Mouse (Mus musculus) lung, postnatal 10 days (tissue): ENCODE results near the gene Exosc3.

ENCODE experiments used
- DNase-seq: peaks from one replicate; pipeline ENCODE4 v3.0.0; 2021

The Exosc3 gene

DNA sequence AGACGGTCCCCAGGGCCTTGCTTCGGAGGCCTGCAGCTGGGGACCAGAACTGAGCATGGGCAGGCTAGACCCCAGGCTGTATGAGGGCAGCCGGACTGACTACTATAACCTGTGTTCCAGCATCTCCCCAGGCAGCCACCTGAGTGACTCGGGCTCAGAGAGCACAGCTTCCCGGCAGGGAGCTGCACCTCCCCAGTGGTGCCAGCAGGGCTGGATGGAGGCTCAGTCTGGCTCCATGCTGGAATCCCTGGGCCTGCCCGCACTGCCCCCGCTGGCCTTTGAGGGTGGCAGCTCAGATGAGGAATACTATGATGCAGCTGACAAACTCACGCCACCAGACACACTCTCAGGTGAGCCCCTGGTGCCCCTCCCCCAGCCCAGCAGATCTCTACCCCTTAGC, 63.2 kb downstream of the Exosc3 start:
- no peak for DNase-seq

DNA sequence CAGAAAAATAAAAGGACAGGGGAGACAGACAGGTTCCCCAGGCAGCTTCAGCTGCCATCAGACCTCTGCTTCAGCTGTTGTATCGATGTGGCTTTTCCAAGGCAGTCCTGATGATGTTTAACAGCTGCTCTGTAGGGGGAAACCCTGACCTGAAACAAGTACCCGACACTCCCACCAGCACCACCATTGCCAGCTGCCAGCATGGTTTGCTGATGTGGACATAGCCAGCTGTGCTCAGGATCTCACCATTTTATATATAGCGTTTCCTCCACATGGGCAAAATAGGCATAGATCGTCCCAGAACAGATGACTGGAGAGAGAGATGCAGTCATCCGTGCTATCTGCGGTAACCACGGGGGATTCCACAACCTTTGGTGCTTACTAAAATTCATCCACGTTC, 66.8 kb downstream of the Exosc3 start:
- no peak for DNase-seq

DNA sequence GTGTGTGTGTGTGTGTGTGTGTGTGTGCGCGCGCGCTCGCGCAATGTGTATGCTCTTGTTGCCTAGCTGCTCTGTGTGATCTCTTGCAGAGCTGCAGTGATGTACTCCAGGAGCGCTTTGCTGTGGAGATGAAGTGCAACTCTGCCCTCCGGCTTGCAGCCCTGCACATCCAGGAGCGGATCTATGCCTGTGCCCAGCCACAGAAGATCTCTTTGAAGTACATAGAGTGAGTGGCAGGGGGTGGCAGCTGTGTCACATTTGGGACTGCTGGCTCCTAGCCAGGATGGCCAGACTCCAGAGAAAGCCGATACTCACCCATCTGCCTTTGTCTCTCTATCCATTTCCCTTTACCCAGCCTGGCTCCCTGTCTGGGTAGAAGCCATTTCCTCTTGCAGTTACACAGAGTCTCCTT, 71.5 kb downstream of the Exosc3 start:
- peak; percentile 52 for DNase-seq

DNA sequence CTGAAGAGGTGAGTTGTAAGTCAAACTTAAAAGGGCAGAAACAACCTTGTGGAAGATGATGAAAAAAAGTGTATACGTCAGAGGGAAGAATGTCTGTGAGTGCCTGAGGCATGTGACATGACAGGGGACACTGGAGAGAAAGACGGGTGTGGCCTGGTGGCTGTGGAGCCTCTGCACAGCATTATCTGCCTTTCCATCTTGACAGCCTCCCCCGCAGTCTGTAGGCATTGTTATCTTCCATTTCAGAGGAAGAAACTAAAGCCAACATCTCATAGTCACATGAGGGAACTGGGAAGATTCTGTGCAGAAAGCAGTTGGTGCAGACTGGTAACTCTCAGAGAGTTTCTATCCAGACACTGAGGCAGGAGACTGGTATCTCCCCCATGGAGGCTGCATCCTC, 74.6 kb downstream of the Exosc3 start:
- no peak for DNase-seq
